Mouse (Mus musculus) embryo, embryonic 11.5 days (tissue): ENCODE data around the gene Tpk1.
"Not testable (repeated sequence)": the region's sequence is repeated elsewhere in the genome, so short reads cannot be mapped to it uniquely, and the experiment has no call there.

Source experiments
- DNase-seq: peaks from one replicate; pipeline ENCODE4 v3.0.0-alpha.2; 2012; ENCODE audit warnings: low read depth, low spot score

The Tpk1 gene

DNA sequence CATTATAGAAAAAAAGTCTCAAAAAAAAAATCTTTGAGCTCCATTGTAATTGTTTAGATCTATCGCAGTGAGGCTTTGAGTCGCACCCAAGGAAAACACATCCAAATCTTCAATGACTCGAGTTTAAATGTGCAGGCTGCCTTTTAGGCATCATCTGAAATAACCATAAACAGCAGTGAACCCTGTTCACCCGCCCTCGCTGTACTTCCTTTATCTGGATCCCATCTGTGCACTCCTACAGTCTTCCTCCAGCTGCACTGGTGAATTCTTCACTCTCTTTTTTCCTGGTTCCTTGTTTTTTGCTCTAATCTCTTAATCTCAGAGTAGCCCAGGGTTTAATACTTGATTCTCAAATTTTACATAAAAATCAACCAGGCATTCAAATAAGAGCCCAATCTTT lies 23.7 kb downstream of the Tpk1 start:
- DNase-seq, result no peak

DNA sequence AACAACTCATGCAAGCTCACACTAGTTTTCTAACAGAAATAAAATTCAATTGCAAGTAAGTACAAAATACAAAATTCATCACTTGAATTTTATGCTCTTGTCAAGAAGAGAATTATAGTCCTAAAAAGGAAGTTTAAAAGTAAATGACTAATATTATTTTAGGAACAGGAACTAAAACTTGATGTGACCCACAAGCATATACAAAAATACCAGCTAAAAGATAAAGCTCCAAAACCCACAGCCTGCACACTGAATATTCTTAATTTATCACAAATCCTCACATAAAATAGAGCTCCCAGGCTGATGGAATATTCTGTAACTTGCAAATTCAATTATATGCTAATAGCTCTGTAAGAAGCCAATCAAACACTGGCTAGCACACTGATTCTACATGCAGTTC lies 25.5 kb downstream of the Tpk1 start:
- no peak for DNase-seq

DNA sequence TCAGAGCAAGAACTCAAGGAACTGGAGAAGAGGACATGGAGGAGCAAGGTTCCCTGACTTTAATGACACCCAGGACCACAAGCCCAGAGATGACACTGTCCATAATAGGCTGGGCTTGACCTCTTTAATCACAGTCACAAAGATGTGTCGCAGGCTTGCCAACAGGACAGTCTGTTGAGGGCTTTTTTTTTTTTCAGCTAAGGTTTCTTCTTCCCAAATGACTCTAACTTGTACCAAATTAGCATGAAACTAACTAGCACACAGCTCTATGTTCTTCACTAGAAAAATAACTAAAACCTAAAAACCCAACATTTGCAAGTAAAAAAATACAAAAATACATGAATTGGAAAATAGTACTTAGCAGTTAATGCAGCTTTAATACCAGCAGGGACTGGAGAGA lies 27.2 kb downstream of the Tpk1 start:
- no peak for DNase-seq

DNA sequence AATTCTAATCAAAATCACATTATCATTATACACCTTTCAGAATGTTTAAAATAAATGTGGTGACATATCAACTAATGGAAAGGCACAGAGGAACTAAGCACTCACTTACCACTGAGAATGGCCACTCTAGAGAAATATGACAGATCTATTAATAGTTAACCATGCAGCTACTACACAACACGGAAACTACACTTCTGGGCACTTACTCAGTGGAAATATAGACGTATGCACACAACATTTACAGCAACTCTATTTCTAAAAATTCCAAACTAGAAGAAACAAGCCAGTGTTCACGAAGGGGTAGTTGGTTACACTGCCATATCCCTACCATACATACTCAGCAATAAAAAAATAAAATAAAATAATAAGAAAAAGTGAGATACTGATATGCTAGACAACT lies 28.0 kb downstream of the Tpk1 start:
- no peak for DNase-seq

DNA sequence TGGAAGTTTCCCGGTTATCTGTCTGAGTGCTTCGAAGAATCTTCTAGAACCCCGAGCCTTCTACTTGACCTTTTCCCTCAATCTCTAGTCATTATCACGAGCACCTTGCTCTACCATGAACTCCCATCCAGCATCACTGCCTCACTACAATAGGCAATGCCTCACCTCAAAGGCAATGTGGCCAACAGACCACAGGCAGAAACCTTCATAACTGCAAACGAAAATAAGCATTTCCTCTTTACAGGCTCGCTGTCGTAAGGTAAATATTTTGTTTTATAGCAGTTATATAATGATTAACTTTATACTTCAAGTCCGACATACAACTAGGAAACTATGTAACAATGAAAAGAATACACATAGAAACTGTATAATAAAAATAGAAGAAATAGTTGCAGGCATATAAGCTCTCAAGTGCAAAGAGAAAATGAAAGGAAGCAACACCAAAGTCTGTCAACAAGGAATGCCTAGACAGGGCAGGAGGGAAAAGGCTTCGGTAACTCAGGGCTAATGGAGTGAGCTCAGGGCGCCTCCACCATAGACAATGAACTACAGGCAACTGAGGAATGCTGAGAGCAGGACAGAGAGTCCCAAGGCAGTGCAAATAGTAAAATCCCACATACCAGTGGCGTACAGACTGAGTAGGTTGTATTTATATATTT lies 29.0 kb downstream of the Tpk1 start:
- DNase-seq, result no peak

DNA sequence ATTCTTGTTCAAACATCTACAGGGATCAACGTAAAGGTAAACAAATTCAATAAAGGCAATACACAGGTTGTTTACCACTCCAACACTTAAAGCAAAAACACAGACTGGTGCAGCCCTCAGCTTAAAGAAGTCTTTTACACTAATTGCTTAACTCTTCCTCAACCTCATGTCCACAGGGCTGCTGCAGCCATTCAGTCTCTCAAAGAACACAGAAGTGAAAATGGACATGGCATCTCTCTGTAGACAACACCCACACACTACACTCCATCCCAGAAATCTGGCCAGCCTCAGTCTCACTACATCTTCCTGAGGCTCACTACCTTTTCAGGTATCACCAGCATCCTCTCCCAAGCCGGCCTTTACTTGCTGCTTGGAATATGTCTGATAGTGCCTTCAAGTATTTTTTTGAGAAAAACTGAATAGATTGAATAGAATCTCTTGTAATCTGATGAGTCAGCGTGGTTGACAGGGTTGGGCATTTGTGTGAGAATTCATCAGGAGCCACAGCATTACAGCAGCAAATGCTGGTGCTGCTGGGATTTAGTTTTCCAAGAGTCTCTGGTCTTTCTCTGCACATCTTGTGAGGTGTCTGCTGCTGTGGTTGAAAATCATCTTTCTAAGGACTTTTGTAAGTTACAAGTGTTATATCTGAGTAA lies 32.6 kb downstream of the Tpk1 start:
- no peak for DNase-seq

DNA sequence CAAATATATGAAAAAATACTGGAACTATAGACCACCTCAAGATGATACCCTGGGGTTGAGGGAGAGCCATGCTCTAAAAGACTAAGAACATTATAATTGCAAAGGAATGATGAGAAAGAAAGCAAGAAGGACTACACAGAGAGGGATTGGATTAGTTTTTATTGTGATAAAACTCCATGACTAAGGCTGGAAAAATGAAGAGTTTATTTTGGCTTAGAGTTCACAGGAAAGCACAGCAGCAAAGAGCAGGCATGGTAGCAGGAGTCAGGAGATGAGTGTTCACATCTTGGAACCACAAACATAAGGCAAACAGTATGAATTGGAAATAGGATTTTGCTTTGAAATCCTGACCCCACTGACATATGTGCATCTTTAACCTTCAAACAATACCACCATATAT lies 33.2 kb downstream of the Tpk1 start:
- DNase-seq, result no peak

DNA sequence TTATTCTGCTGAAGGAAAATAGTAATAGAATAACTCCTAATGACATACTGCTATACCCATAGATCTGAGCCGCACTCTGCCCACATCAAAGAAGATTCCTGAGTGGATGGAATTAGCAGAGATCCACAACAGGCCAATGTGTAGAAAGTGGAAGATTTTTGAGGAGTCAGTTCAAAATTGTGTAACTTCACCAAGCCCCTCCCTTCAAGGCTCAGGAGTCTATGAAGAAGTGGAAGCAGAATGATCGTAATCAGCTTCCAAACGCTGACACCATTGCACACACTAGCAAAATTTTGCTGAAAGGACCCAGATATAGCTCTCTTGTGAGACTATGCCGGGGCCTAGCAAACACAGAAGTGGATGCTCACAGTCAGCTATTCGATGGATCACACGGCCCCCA lies 42.6 kb downstream of the Tpk1 start:
- DNase-seq, result not testable (repeated sequence)

DNA sequence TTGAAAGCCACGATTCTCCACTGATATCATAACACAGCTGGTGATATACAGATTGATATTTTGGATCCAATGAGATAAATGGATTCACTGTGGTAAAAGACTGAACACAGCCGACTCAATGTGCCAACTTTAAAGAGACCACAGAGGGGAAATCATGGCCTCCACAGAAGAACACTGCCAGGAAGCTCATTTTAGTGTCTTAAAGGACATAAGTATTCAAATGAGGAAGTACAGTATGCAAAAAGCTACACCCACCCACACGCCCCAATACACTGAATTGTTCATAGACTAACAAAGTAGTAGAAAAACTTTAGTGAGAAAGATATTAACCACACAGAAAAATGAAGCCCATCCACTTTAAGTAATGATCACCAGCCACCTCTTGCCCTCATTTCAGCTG lies 46.8 kb downstream of the Tpk1 start:
- DNase-seq, result no peak

DNA sequence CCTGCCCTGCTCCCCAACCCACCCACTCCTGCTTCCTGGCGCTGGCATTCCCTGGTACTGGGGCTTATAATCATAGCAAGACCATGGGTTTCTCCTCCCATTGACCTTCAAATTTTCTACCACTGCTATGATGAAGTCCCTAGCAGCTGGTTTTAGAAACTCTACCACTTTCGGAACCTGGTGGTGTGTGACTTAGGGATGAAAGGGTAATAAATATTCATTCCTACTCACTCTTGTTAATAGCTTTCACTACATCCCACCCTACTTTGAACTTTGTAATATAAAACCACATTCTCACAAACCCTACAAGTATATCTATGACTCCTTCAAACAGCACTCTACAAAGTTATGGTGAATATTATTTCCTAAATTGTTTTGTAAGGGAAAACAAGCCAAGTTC lies 54.3 kb downstream of the Tpk1 start:
- no peak for DNase-seq

DNA sequence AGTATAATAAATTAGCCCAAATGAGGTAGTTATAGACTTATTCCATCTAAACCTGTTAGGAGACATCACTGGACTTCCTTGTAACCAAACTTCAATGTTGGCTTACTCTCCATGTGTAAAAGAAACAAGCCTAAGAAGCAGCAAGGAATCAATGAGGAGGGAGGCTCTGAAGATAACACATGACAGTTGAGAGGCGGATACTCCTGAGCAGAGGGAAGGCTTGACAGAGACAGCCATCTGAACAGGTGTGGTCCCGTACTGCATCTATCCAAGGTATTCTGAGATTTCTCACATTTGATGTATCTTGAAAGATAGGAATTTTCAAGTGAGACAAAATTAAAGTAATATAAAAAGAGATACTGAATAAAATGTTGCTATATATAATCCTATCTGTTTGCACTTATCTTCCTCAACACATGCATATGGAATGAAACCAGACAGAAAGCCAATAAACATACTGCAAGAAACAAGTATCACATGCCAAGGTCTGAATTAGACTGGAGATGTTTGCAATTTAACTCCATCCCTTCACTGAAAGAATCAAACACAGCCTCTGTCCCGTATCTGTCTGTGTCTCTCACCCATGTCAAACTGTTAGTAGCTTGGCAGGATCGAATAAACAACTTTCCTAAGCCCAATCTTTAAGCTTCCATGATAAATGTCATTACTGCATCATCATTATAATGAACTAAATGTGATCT lies 75.1 kb downstream of the Tpk1 start:
- DNase-seq, result no peak

DNA sequence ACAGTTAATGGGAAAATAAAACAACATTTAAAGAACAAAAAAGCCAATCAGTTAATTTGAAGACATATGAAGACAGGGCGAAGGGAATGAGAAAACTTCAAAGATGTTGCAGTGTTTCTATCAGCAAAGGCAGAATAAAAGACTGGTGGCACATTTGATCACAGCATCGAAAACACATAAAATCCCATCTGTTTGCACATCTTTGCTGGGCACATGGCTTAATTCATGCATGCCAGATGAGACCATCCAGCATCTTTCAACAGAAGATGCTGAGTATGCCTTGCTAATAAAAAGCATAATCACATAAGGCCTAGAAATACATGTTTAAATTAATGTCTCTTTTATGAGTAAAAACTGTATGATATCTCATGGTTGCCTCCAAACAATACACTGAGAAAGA lies 80.8 kb downstream of the Tpk1 start:
- no peak for DNase-seq

DNA sequence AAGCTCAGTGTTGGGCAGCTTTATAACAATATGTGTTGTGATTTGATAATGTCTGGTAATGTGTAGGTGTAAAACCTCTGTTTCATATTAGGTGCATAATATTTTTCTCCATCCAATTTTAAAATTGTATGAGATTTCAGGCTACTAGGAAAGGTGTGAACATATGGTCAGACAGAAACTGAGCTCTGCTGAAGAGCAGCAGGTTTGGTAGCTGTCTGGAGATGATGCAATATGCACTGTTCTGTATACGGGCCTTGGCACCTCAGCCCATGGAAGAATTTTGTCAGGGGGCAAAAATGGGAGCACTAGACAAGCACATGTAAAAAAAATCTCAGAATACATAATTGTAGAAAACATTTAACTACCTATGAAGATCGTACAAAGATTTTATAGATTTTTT lies 84.3 kb downstream of the Tpk1 start:
- no peak for DNase-seq

DNA sequence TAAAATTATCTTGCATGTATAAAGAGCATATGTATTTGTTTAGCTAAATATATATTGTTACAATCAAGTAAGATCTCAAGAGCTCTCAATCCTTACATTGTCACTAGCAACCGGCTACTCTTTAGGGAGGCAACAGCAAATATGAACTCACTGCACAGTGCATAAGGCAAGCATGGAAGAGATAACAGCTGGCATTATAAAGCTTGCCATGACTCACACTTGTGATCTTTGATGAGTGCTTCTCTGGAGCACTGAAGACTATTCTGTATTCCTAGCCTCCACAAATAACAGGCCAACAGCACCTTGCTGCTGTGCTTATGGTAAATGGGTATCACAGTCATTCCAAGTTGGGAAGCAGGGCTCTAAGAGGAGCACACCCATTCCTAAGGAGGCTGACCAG lies 98.2 kb downstream of the Tpk1 start:
- no peak for DNase-seq

DNA sequence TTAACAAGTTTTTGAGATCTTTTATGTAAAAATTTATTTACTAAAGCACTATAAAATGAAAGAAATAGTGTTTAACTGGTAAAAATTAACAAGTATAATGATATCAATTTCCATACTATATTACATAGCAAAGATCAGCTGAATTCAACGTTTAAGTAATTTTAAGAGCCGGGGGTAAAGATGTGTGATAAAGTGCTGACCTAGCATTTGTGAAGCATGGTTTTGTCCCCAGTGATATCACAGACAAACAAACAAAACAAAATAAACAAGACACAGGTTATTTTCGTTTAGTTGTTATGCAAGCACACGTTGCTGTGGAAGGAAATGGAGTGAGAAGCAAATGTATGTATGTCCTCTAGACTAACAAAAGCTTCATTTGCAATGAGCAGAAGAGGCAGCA lies 103.6 kb downstream of the Tpk1 start:
- no peak for DNase-seq

DNA sequence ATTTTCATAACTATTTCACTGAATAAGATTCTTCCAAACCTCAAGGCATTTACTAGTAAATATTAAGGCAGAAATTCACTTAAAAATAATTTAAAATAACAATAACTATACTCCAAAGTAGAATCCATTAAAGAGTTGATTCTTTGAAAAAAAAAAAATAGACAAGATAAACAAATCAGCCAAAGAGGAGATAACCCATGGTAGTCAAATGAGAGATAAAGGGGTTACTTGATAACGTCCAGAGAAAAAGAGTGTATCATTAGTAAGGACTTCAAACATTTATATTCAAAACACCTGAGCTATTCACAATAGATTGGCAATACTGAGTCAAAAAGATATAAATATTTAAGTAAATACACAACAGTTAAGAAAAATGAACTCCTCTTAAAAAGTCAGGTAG lies 114.7 kb downstream of the Tpk1 start:
- DNase-seq, result no peak

DNA sequence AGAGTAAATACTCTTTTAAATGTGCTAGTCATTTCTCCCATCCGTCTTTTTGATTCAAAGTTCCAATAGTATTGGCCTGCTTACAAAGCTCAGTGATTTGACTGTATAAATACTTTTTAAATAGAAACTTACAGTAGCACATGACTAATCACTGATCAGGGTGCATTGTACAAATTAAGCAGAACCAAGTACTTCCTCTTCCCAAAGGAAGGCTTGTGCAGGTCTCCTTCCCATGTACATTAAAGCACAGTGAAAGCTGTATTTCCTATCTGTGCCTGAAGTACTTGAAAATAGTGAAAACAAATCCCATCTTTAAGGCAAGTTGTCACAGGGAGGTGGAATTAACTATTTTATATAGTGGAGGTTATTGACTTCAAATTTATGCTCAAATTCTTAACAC lies 119.5 kb downstream of the Tpk1 start:
- DNase-seq, result no peak

DNA sequence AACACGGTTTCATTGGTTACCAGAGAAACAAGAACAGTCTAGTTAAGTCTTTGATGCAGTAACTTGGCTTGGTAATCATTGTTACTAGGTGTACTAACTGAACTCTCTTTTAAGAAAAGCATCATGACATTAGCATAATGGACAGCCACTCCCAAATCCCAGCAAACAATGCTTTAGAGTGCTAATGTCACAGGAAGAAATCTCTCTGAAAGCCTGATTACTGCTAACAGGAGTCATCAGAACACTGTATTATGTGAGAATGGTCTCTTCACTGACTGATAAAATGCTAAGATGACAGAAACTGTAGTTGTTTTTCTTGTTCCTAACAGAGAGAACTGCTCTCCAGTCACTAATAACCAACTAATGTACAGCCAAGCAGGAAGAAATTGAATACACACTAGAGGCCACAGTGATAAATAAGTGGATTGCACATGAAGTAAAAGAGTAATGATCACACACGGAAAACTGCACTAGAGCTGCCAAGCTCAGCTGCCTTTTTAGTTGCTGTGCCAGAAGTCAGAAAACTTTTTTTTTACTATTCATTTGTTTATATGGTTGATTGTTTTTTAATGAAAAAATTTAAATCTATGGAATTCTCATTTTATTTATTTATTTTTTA lies 128.7 kb downstream of the Tpk1 start:
- no peak for DNase-seq

DNA sequence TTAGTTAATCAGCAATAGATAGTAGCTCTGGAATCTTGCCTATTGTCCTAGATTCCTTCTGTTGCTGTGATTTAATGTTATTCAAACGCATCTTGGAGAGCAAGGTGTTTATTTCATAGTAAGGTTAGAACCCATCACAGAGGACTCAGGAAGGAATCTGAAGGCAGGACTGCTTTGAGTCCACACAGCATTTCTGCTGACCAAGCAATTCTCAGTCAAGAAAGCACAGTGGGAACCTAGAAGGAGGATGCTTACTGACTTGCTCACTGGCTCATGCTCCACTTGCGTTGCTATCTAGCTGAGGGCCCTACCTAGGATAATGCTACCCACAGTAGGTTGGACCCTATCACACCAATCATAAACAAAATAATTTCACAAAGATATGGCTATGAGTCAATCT lies 130.6 kb downstream of the Tpk1 start:
- no peak for DNase-seq

DNA sequence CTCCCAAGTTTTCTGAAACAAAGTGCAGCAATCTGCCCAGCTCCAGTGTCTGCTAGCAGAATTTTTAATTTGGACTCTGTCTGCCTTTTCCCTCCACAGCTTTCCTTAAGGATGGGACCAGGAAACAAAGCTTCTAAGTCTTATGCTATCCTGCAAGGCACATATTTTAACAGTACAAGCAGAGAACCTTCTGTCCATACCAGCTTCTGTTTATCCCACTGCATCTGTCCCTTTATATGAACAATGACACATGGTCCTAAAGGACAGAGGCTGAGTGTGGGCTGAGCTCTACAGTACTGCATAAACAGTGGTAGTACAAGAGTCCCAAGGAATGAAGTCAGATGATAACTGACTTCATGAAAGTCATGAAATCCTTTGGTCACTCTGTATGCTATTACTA lies 132.8 kb downstream of the Tpk1 start:
- DNase-seq, result no peak

DNA sequence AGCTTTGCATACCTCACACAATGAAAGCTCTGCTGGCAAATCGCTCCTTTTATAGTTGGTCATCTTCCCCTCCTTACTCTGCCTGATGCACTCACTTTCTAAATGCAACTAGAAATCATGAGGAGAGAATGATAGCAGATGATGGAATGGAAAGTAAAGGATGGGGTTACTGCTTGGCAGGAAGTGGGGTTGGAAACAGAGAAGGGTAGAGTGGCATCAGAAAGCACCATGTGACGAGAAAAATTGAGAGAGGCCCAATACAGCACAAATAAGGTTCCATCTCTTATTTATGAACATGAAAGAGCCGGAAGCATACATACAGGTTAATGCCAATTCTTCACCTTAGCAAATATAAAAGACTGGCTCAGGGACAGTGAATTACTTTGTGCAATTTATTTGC lies 133.3 kb downstream of the Tpk1 start:
- DNase-seq, result no peak

DNA sequence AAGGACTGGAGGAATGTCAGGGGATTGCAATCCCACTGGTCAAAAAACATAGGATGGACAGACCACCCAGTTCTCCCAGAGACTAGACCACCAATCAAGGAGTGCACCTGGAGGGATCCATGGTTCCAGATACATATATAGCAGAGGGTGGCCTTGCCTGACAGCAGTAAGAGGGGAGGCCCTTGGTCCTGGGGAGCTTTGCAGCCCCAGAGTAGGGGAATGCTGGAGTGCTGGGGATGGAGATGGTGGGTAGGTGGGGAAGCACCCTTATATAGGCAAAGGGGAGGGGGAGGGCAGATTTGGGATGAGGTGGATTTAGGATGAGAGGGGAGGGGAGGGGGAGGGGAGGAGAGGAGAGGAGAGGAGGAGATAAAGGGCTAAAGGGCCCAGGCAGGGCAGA lies 134.1 kb downstream of the Tpk1 start:
- no peak for DNase-seq

DNA sequence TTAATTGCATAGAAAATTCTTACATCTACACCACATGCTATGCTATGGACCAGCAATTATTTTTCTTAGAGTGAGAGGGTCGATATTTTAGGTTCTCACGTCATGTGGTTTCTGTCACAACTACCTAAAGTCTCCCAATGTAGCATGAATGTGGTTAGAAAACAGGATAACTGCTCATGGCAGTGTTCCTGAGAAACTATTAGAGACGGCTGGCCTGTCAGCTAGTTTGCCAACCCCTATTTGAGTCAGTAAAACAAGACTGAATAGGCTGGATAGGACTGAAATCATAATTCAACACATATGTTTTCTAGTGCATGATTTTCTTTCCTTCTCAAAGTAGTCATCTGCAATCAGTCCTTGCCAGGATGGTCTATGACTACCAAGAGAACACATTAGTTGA lies 137.1 kb downstream of the Tpk1 start:
- DNase-seq, result no peak
